Mouse (Mus musculus) retina, embryonic 14.5 days (tissue): ENCODE results near the gene 9530003J23Rik.
A peak's percentile ranks its signal among the peaks of the same experiment; 100 is the strongest.
"Not testable (repeated sequence)": the region's sequence is repeated elsewhere in the genome, so short reads cannot be mapped to it uniquely, and the experiment has no call there.

ENCODE experiments used
- DNase-seq: peaks from one replicate; pipeline ENCODE4 v3.0.0-alpha.2; 2015; ENCODE audit warnings: low spot score

The 9530003J23Rik gene

GRCm38 (mm10) chr10:117225094-117225493 lies 13.4 kb downstream of the 9530003J23Rik start:
- no peak for DNase-seq

- DNase-seq = peak; percentile 96
Measured at GRCm38 (mm10) chr10:117224102-117224990, 14.2 kb downstream of the 9530003J23Rik start, which contains the start of gene Yeats4. TSS of gene Yeats4 (minus strand) at chr10:117224507.

- DNase-seq = no peak
Measured at GRCm38 (mm10) chr10:117223758-117224101, 14.8 kb downstream of the 9530003J23Rik start.

- DNase-seq = peak; percentile 23
Measured at GRCm38 (mm10) chr10:117222821-117223220, 15.7 kb downstream of the 9530003J23Rik start.

GRCm38 (mm10) chr10:117218351-117218750 lies 20.2 kb downstream of the 9530003J23Rik start:
- no peak for DNase-seq

- no peak for DNase-seq
Measured at GRCm38 (mm10) chr10:117217246-117217840, 21.2 kb downstream of the 9530003J23Rik start.

GRCm38 (mm10) chr10:117216793-117217192 lies 21.7 kb downstream of the 9530003J23Rik start:
- peak; percentile 75 for DNase-seq

GRCm38 (mm10) chr10:117216132-117216495 lies 22.4 kb downstream of the 9530003J23Rik start:
- DNase-seq = no peak

- no peak for DNase-seq
Measured at GRCm38 (mm10) chr10:117215409-117216131, 22.9 kb downstream of the 9530003J23Rik start.

GRCm38 (mm10) chr10:117211023-117211422 lies 27.5 kb downstream of the 9530003J23Rik start:
- DNase-seq = no peak

GRCm38 (mm10) chr10:117209469-117209938 lies 29.0 kb downstream of the 9530003J23Rik start:
- peak; percentile 91 for DNase-seq

GRCm38 (mm10) chr10:117208787-117209186 lies 29.7 kb downstream of the 9530003J23Rik start:
- DNase-seq = not testable (repeated sequence)

- DNase-seq = no peak
Measured at GRCm38 (mm10) chr10:117208221-117208620, 30.3 kb downstream of the 9530003J23Rik start.

- DNase-seq = no peak
Measured at GRCm38 (mm10) chr10:117206070-117206469, 32.4 kb downstream of the 9530003J23Rik start.

GRCm38 (mm10) chr10:117203558-117203981 lies 34.9 kb downstream of the 9530003J23Rik start:
- no peak for DNase-seq

- no peak for DNase-seq
Measured at GRCm38 (mm10) chr10:117202981-117203557, 35.4 kb downstream of the 9530003J23Rik start.

GRCm38 (mm10) chr10:117199701-117200100 lies 38.8 kb downstream of the 9530003J23Rik start:
- DNase-seq = no peak

GRCm38 (mm10) chr10:117196696-117197095 lies 41.8 kb downstream of the 9530003J23Rik start:
- DNase-seq = peak; percentile 12

GRCm38 (mm10) chr10:117195748-117196147 lies 42.8 kb downstream of the 9530003J23Rik start:
- DNase-seq = no peak

- no peak for DNase-seq
Measured at GRCm38 (mm10) chr10:117195005-117195404, 43.5 kb downstream of the 9530003J23Rik start.

- DNase-seq = no peak
Measured at GRCm38 (mm10) chr10:117193364-117193763, 45.1 kb downstream of the 9530003J23Rik start.
